Mouse (Mus musculus): ENCODE measurements around the gene Xkr7. TPM values are rescaled to one million over a fixed set of nuclear protein-coding genes. Genes with fewer than 3 reads are reported as not detected.

Gene Xkr7
- polyA plus RNA-seq, 1 experiment: 0.16 TPM

GRCm38 (mm10) chr2:153084261-153084976, 52.8 kb downstream of the Xkr7 start:
- no peak overlapping the region for H3K27ac ChIP-seq (ENCODE audit: control insufficient read depth, insufficient read depth, low read length)
- no peak for DNase-seq
- TF ChIP-seq POLR2A (IDR thresholded peaks at IDR 0.05; ENCODE audit: control insufficient read depth, extremely low read depth, insufficient read depth, low read length, poor library complexity) (no peak), CTCF (IDR thresholded peaks at IDR 0.05; ENCODE audit: borderline replicate concordance, control insufficient read depth, extremely low read depth, insufficient read depth, low read length, poor library complexity) (no peak)
- H3K4me3 ChIP-seq (ENCODE audit: control insufficient read depth, insufficient read depth, low read length): no peak overlapping the region
- H3K4me1 ChIP-seq (replicated peaks; ENCODE audit: control insufficient read depth, insufficient read depth, low read length): peaks cover 5% of the 10 kb centered on the region; the same call in 1 of the 2 replicates
- WGBS: 60% methylated on average over 7 of the region's 7 CpGs
- no peaks in the 10 kb centered on the region for H3K27me3 ChIP-seq (ENCODE audit: control insufficient read depth, insufficient read depth, low read length)
- H3K36me3 ChIP-seq (ENCODE audit: control insufficient read depth, insufficient read depth, low read length): no peaks in the 10 kb centered on the region

- WGBS: 96% methylated on average over 6 of the region's 6 CpGs
- TF ChIP-seq POLR2A (IDR thresholded peaks at IDR 0.05; ENCODE audit: control insufficient read depth, extremely low read depth, insufficient read depth, low read length, poor library complexity): no peak
- TF ChIP-seq CTCF (IDR thresholded peaks at IDR 0.05; ENCODE audit: borderline replicate concordance, control insufficient read depth, extremely low read depth, insufficient read depth, low read length, poor library complexity): no peak
- Histone ChIP-seq H3K27ac (ENCODE audit: control insufficient read depth, insufficient read depth, low read length) (no peak overlapping the region), H3K36me3 (ENCODE audit: control insufficient read depth, insufficient read depth, low read length) (no peaks in the 10 kb centered on the region), H3K27me3 (ENCODE audit: control insufficient read depth, insufficient read depth, low read length) (no peaks in the 10 kb centered on the region), H3K4me3 (ENCODE audit: control insufficient read depth, insufficient read depth, low read length) (no peak overlapping the region), H3K4me1 (replicated peaks; ENCODE audit: control insufficient read depth, insufficient read depth, low read length) (peaks cover 6% of the 10 kb centered on the region)
- no peak for DNase-seq
Measured at GRCm38 (mm10) chr2:153085556-153085955, 53.9 kb downstream of the Xkr7 start.

- Histone ChIP-seq H3K27ac (ENCODE audit: control insufficient read depth, insufficient read depth, low read length) (no peak overlapping the region), H3K36me3 (ENCODE audit: control insufficient read depth, insufficient read depth, low read length) (no peaks in the 10 kb centered on the region), H3K27me3 (ENCODE audit: control insufficient read depth, insufficient read depth, low read length) (no peaks in the 10 kb centered on the region), H3K4me1 (replicated peaks; ENCODE audit: control insufficient read depth, insufficient read depth, low read length) (peaks cover 12% of the 10 kb centered on the region), H3K4me3 (ENCODE audit: control insufficient read depth, insufficient read depth, low read length) (no peak overlapping the region)
- TF ChIP-seq POLR2A (IDR thresholded peaks at IDR 0.05; ENCODE audit: control insufficient read depth, extremely low read depth, insufficient read depth, low read length, poor library complexity): no peak
- TF ChIP-seq CTCF (IDR thresholded peaks at IDR 0.05; ENCODE audit: borderline replicate concordance, control insufficient read depth, extremely low read depth, insufficient read depth, low read length, poor library complexity): no peak
- WGBS: 92% methylated on average over 4 of the region's 4 CpGs
- no peak for DNase-seq
Measured at GRCm38 (mm10) chr2:153086166-153086565, 54.5 kb downstream of the Xkr7 start.

- H3K27ac ChIP-seq (ENCODE audit: control insufficient read depth, insufficient read depth, low read length): no peak overlapping the region
- H3K4me1 ChIP-seq (replicated peaks; ENCODE audit: control insufficient read depth, insufficient read depth, low read length): peaks cover 12% of the 10 kb centered on the region
- no peaks in the 10 kb centered on the region for H3K36me3 ChIP-seq (ENCODE audit: control insufficient read depth, insufficient read depth, low read length)
- TF ChIP-seq POLR2A (IDR thresholded peaks at IDR 0.05; ENCODE audit: control insufficient read depth, extremely low read depth, insufficient read depth, low read length, poor library complexity) (no peak), CTCF (IDR thresholded peaks at IDR 0.05; ENCODE audit: borderline replicate concordance, control insufficient read depth, extremely low read depth, insufficient read depth, low read length, poor library complexity) (no peak)
- no peak for DNase-seq
- no peaks in the 10 kb centered on the region for H3K27me3 ChIP-seq (ENCODE audit: control insufficient read depth, insufficient read depth, low read length)
- WGBS: 94% methylated on average over 10 of the region's 10 CpGs
- no peak overlapping the region for H3K4me3 ChIP-seq (ENCODE audit: control insufficient read depth, insufficient read depth, low read length)
Measured at GRCm38 (mm10) chr2:153087091-153087490, 55.4 kb downstream of the Xkr7 start.

- H3K27ac ChIP-seq (ENCODE audit: control insufficient read depth, insufficient read depth, low read length): no peak overlapping the region
- DNase-seq: no peak
- H3K4me3 ChIP-seq (ENCODE audit: control insufficient read depth, insufficient read depth, low read length): no peak overlapping the region
- 92% methylated on average over 2 of the region's 2 CpGs for WGBS
- no peaks in the 10 kb centered on the region for H3K27me3 ChIP-seq (ENCODE audit: control insufficient read depth, insufficient read depth, low read length)
- H3K4me1 ChIP-seq (replicated peaks; ENCODE audit: control insufficient read depth, insufficient read depth, low read length): peaks cover 7% of the 10 kb centered on the region
- no peaks in the 10 kb centered on the region for H3K36me3 ChIP-seq (ENCODE audit: control insufficient read depth, insufficient read depth, low read length)
- TF ChIP-seq POLR2A (IDR thresholded peaks at IDR 0.05; ENCODE audit: control insufficient read depth, extremely low read depth, insufficient read depth, low read length, poor library complexity) (no peak), CTCF (IDR thresholded peaks at IDR 0.05; ENCODE audit: borderline replicate concordance, control insufficient read depth, extremely low read depth, insufficient read depth, low read length, poor library complexity) (no peak)
Measured at GRCm38 (mm10) chr2:153089316-153089715, 57.7 kb downstream of the Xkr7 start.

GRCm38 (mm10) chr2:153090551-153091165, 59.0 kb downstream of the Xkr7 start:
- 13% methylated on average over 10 of the region's 10 CpGs for WGBS
- peak; percentile 10 for DNase-seq
- TF ChIP-seq CTCF (IDR thresholded peaks at IDR 0.05; ENCODE audit: borderline replicate concordance, control insufficient read depth, extremely low read depth, insufficient read depth, low read length, poor library complexity): no peak
- TF ChIP-seq POLR2A (IDR thresholded peaks at IDR 0.05; ENCODE audit: control insufficient read depth, extremely low read depth, insufficient read depth, low read length, poor library complexity): no peak
- Histone ChIP-seq H3K4me1 (replicated peaks; ENCODE audit: control insufficient read depth, insufficient read depth, low read length) (peaks cover 6% of the 10 kb centered on the region; the same call in 1 of the 2 replicates), H3K27me3 (ENCODE audit: control insufficient read depth, insufficient read depth, low read length) (no peaks in the 10 kb centered on the region), H3K4me3 (ENCODE audit: control insufficient read depth, insufficient read depth, low read length) (no peak overlapping the region), H3K36me3 (ENCODE audit: control insufficient read depth, insufficient read depth, low read length) (no peaks in the 10 kb centered on the region), H3K27ac (ENCODE audit: control insufficient read depth, insufficient read depth, low read length) (no peak overlapping the region; the same call in 1 of the 2 replicates)

Other genes with a start within 250 kb of the Xkr7 start
- gene Bcl2l1, start 200.1 kb upstream of the Xkr7 start, polyA plus RNA-seq (2012; rRNA removed): 205 and 207 TPM in 2 replicates
- 16.1 and 19.1 TPM in 2 replicates for gene Tpx2, start 183.9 kb upstream of the Xkr7 start, polyA plus RNA-seq (2012; rRNA removed)
- 0.20 and 0.34 TPM in 2 replicates for gene Mylk2, start 120.5 kb upstream of the Xkr7 start, polyA plus RNA-seq (2012; rRNA removed)
- gene Foxs1, start 98.6 kb upstream of the Xkr7 start, polyA plus RNA-seq (2012; rRNA removed): 7.7 and 8.6 TPM in 2 replicates
- 3.8 and 5.7 TPM in 2 replicates for gene Dusp15, start 80.2 kb upstream of the Xkr7 start, polyA plus RNA-seq (2012; rRNA removed)
- 2.0 and 2.1 TPM in 2 replicates for gene Ttll9, start 69.4 kb upstream of the Xkr7 start, polyA plus RNA-seq (2012; rRNA removed)
- gene Pdrg1, start 16.4 kb upstream of the Xkr7 start, polyA plus RNA-seq (2012; rRNA removed): 68.0 and 93.1 TPM in 2 replicates
- gene Ccm2l, start 34.1 kb downstream of the Xkr7 start, polyA plus RNA-seq (2012; rRNA removed): 4.9 and 9.2 TPM in 2 replicates
- 14.6 and 22.1 TPM in 2 replicates for gene Hck, start 76.6 kb downstream of the Xkr7 start, polyA plus RNA-seq (2012; rRNA removed)
- 42.5 and 43.9 TPM in 2 replicates for gene Tm9sf4, start 129.5 kb downstream of the Xkr7 start, polyA plus RNA-seq (2012; rRNA removed)
- gene Tspyl3, start 193.6 kb downstream of the Xkr7 start, polyA plus RNA-seq (2012; rRNA removed): 44.6 and 45.4 TPM in 2 replicates
- gene Plagl2, start 209.6 kb downstream of the Xkr7 start, polyA plus RNA-seq (2012; rRNA removed): 29.3 and 34.4 TPM in 2 replicates
- gene Pofut1, start 209.7 kb downstream of the Xkr7 start, polyA plus RNA-seq (2012; rRNA removed): 30.2 and 30.8 TPM in 2 replicates